Mouse (Mus musculus) WW6 (cell line): ENCODE measurements around the gene Rfpl4.
"Not testable (repeated sequence)": the region's sequence is repeated elsewhere in the genome, so short reads cannot be mapped to it uniquely, and the experiment has no call there.

Source experiments
- DNase-seq: peaks from one replicate; pipeline ENCODE4 v3.0.0-alpha.2; 2013; ENCODE audit warnings: low read depth, low spot score

Rfpl4 gene

GRCm38 (mm10) chr7:5116850-5117249 is at the start of gene Rfpl4:
Rfpl4 (minus strand) TSS chr7:5116950.
- no peak for DNase-seq

- not testable (repeated sequence) for DNase-seq
Observed at GRCm38 (mm10) chr7:5149570-5149969, 32.8 kb upstream of the Rfpl4 start, which contains the start of gene Vmn1r55. Vmn1r55 (minus strand) TSS chr7:5149670.

DNA sequence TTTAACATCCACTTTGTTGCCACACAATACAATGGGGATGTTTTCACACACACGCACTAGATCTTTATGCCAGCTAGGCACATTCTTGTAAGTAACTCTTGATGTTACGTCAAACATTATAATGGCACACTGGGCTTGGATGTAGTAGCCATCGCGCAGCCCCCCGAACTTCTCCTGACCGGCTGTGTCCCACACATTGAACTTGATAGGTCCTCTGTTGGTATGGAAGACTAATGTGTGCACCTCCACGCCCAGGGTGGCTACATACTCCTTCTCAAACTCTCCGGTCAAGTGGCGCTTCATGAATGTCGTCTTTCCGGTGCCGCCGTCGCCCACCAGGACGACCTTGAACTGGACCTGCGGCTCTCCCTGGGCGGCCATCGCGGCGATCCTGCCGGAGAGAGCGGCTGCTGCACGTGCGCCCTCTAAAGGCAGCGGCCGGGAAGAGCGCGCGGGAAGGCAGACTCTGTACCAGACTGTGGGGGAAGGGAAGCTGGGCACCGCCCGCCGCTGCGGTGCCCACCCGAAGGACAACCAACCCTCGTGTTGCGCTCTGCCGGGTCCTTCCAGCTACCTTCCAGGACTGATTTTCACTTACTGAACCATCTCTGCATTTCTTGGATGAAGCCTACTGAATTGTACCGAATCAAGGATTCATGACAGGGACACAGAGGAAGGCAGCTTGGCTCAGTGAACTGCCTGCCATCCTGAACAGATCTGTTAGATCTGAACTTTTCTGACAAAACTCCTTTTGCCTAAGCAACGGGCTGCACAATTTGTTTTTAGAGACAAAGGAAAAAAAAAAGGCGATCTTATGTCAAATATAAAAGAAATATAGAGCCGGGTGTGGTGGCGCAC is 9.0 kb upstream of the Rfpl4 start, which contains the start of gene Rasl2-9:
Gene Rasl2-9, minus strand, starts transcription at position 402 of the 858 bp plus-strand sequence.
- DNase-seq: no peak

DNA sequence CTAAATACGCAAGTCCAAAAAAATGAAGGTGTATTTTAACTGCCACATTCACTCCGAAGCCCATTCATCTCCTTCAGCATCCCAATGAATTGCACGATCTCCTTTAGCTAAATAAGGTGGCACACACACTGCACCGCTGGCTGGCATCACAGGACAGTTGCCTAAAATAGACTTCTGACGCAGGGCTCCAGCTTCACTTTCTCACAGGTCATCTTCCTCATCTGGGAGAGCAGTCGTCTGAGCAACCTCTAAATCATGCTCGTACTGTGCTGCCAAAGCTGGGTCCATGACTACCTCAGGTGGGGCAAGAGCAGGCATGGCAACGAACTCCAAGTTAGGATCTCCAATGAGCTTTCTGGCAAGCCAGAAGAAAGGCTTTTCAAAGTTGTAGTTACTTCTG is 8.3 kb upstream of the Rfpl4 start:
- DNase-seq: no peak

- DNase-seq: no peak
Observed at GRCm38 (mm10) chr7:5112701-5113100, 4.0 kb downstream of the Rfpl4 start.

DNA sequence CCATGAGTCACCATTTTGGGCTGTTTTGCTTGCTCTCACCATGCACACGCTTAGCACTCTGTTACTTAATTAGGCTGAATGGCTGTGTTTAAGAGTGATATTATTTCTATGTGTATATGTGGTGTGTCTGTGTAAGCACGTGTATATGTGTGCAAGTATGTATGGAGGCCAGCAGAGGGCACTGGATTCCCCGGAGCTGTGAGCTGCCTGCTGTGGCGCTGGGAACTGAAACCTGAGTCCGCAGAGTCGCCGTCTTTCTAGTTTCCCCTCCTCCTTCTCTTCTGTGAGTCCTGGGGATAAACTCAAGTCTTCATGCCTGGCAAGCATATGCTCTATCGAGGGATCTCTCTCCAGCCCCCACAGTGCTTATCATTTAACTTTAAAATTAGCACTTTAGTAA is 7.4 kb downstream of the Rfpl4 start:
- DNase-seq: no peak

DNA sequence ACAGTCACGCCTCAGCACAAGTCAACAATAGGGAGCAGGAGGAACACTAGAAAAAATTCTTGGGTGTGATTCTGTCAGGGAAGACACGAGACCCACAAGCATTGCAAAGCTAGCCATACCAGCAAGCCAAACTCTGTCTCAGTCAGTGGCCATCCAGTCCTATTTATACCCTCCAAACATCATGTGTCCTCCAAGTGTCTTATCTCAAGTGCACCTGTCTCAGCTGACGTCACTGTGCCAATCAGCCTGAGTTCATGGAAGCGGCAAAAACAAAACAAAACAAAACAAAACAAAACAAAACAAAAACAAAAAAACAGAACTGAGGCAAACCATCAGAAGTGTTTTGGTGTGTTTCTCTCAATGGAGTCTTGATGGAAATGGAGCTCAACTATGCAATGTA is 8.5 kb downstream of the Rfpl4 start:
- DNase-seq: no peak

DNA sequence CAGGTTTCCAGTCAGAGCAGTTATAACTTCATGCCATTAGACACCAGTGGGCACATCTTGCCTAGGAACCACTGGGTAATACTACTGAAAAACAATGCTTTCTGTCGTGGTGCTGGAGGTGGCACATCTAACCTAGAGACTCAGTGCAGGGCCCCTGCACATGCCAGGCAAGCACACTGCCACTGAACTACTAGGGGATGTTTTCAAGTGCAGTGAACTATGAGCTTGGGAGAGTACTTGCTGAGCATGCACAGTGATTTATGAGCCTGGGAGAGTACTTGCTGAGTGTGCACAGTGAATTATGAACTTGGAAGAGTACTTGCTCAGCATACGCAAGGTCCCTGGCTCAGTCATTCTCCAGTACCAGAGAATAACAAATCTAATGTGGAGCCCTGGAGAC is 14.2 kb downstream of the Rfpl4 start:
- DNase-seq: no peak

DNA sequence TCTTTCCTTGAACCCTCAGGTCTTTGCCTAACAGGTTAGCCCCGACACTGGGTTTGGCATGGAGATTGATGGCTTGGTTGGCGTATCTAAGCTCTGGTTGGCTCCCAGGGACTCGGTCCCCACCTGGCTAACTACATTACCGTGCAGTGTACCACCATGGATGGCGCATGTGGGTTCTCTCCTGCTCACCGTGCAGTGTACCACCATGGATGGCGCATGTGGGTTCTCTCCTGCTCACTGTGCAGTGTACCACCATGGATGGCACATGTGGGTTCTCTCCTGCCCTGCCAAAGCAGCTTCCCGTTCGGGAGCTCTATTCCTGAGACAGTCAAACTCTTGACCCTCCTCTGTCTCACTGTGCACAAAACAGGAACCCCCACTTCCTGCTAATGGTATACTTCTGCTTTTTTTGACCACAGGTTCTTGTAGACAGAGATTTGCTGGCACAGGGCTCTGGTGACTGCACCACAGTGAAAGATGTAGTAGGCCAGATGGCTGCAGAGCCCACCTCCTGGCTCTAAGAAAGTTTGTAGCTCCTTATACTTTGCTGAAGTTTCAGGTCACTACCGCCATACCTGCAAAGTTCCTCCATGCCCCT is 15.6 kb downstream of the Rfpl4 start:
- no peak for DNase-seq

DNA sequence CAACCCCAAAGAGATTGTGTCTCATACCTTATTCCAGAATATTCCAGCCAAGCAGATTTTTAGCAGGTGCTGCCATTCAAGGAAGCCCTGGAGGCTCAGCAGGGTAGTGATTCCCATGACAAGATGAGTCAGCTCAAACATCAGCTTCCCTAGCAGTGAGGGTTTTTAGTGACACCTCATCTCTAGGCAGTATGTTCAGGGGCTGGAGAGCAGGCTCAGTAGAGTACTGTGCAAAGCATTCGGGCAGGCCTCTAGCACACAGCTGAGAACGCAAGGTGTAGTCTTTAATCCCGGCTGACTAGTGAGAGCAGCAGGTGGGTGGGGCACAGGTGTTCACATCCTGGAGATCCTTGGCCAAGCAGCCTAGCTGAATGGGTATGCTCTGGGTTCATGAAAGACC is 17.0 kb downstream of the Rfpl4 start:
- no peak for DNase-seq

- DNase-seq: no peak
Observed at GRCm38 (mm10) chr7:5098769-5099168, 18.0 kb downstream of the Rfpl4 start.

DNA sequence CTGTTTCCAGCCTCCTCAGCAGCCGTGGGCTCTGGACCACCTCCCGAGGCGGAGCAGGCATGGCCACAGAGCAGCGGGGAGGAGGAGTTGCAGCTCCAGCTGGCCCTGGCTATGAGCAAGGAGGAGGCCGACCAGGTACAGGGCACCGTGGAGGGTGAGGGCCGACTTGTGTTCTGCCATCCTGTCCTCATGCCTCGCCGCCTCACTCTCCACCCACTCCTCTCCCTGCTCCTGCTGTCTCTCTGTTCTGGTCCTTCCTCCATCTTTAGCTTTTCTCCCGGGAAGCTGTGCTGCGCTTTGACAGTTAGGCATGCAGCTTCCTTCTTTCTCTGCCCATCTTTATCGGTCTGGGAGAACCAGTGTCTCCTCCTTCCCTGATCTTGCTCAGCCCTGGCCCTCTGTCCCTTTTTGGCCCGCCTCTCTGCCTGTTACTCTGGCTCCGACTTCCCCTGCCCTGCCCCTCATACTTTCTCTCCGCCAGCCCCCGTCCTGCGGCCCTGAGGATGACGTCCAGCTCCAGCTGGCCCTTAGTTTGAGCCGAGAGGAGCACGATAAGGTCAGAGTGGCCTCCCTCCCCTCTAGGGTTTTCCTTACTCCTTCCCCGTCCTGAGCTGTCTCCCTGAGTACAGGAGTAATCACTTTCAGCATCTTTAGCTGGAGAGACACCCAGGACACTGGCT is 23.8 kb downstream of the Rfpl4 start:
- no peak for DNase-seq

DNA sequence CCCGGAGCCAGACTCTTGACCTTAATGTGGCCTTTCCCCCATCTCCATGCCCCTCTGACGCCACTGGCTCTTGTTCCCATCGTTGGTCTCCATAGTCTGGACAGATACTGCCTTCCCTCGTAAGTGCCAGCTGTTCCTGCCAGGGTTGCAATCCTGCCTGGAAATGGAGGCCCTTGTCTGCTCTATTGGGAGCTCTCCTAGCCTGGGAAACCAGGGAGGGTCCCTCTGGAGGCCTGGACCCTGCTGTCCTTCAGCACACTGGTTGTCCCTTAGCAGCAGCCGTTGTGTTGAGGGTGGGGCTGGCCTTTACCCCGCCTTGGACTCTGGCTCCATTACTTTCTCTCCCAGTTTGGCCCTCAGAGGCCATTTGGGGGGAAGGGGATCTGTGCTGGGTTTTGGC is 24.4 kb downstream of the Rfpl4 start:
- no peak for DNase-seq

GRCm38 (mm10) chr7:5091008-5091728 is 25.6 kb downstream of the Rfpl4 start:
- DNase-seq: no peak

DNA sequence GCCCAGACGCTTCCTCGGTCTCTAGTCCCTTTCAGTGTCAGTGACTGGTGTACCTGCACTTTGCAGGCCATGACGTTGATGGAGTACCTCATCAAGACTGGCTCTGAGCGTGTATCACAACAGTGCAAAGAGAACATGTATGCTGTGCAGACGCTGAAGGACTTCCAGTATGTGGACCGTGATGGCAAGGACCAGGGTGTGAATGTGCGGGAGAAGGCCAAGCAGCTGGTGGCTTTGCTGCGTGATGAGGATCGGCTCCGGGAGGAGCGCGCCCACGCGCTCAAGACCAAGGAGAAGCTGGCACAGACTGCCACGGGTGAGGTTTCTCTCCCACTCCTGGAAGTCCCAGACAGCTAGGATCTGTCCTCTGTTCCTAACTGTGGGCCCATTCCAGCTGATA is 26.9 kb downstream of the Rfpl4 start:
- DNase-seq: no peak

- DNase-seq: no peak
Observed at GRCm38 (mm10) chr7:5087886-5088285, 28.9 kb downstream of the Rfpl4 start.

DNA sequence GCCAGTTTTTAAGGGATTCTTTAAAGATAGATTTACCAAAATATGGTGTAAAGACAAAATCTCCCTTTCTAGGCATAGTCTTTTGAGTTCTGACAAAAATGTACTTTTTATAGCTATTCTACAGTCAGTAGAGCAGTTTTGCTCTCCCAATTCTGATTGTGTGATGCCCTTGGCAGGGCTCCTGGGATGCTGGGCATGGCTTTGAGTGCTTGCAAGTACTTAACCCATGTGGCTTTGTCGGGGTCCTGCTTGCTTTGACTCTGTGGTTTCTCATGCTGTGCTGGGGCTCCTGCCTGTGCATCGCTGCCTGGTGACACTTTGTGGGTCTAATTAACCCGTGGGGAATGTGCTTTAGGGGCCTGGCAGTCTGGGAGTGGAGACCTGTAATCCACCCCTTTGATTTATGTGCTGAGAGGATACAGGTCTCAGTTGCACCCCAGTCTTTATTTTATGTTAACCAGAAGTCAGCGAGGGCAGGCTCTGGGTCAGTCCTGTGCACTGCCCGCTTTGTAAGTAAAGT is 29.8 kb downstream of the Rfpl4 start:
- DNase-seq: no peak

- no peak for DNase-seq
Observed at GRCm38 (mm10) chr7:5085512-5085911, 31.2 kb downstream of the Rfpl4 start.

GRCm38 (mm10) chr7:5083325-5084105 is 33.2 kb downstream of the Rfpl4 start:
- DNase-seq: no peak

GRCm38 (mm10) chr7:5081939-5082338 is 34.8 kb downstream of the Rfpl4 start:
- no peak for DNase-seq

GRCm38 (mm10) chr7:5081241-5081640 is 35.5 kb downstream of the Rfpl4 start:
- no peak for DNase-seq
